Mouse (Mus musculus): ENCODE results near the gene Sars2. TPM values are rescaled to one million over a fixed set of nuclear protein-coding genes. Genes with fewer than 3 reads are reported as not detected.
A peak's percentile ranks its signal among the peaks of the same experiment; 100 is the strongest.

Gene Sars2
- polyA plus RNA-seq, 1 experiment, result 10.5 TPM

- H3K36me3 ChIP-seq (ENCODE audit: control insufficient read depth, insufficient read depth), result no peaks in the 10 kb centered on the region
- H3K4me3 ChIP-seq, result no peak overlapping the region
- no peak for TF ChIP-seq USF1 (IDR thresholded peaks at IDR 0.05; ENCODE audit: low read depth)
- TF ChIP-seq POLR2A (IDR thresholded peaks at IDR 0.05; ENCODE audit: insufficient read length, low read depth), result no peak
- H3ac ChIP-seq (ENCODE audit: control insufficient read depth, insufficient read length), result no peak overlapping the region
- no peaks in the 10 kb centered on the region for H3K79me2 ChIP-seq (ENCODE audit: control insufficient read depth, insufficient read depth)
- H3K27me3 ChIP-seq (ENCODE audit: control insufficient read depth, insufficient read depth, insufficient read length), result no peaks in the 10 kb centered on the region
- no peak overlapping the region for H3K4me2 ChIP-seq (ENCODE audit: low read depth)
These were observed 58.2 kb downstream of the Sars2 start for GRCm38 (mm10) chr7:28799994-28800393.

GRCm38 (mm10) chr7:28801451-28801850, 59.7 kb downstream of the Sars2 start:
- TF ChIP-seq POLR2AphosphoS2 (IDR thresholded peaks at IDR 0.05; ENCODE audit: insufficient read length, low read depth) (no peak), TCF3 (IDR thresholded peaks at IDR 0.05; ENCODE audit: insufficient read length, low read depth) (no peak), MYOG (IDR thresholded peaks at IDR 0.05; ENCODE audit: control insufficient read depth in 1 of 3, insufficient read depth in 1 of 3, insufficient read length in 2 of 3, low read depth in 2 of 3) (no peak), USF1 (IDR thresholded peaks at IDR 0.05; ENCODE audit: low read depth) (no peak), E2F4 (IDR thresholded peaks at IDR 0.05; ENCODE audit: insufficient read depth) (no peak), CEBPB (IDR thresholded peaks at IDR 0.05; ENCODE audit: insufficient read depth, poor library complexity, severe bottlenecking) (no peak), MAX (IDR thresholded peaks at IDR 0.05; ENCODE audit: low read depth) (no peak), MYOD1 (IDR thresholded peaks at IDR 0.05; ENCODE audit: control insufficient read depth in 1 of 3, insufficient read length in 2 of 3, low read depth in 2 of 3) (no peak), POLR2A (IDR thresholded peaks at IDR 0.05; ENCODE audit: insufficient read length, low read depth) (no peak), TCF12 (IDR thresholded peaks at IDR 0.05; ENCODE audit: insufficient read depth, poor library complexity, severe bottlenecking) (no peak), REST (IDR thresholded peaks at IDR 0.05; ENCODE audit: insufficient read depth, insufficient read length) (no peak), SRF (IDR thresholded peaks at IDR 0.05; ENCODE audit: control insufficient read depth, insufficient read length, low read depth) (no peak)
- H3K4me3 ChIP-seq, result no peak overlapping the region
- H3ac ChIP-seq (ENCODE audit: control insufficient read depth, insufficient read length), result no peak overlapping the region
- no peaks in the 10 kb centered on the region for H3K27me3 ChIP-seq (ENCODE audit: control insufficient read depth, insufficient read depth, insufficient read length)
- no peak overlapping the region for H3K4me2 ChIP-seq (ENCODE audit: low read depth)
- H3K79me2 ChIP-seq (ENCODE audit: control insufficient read depth, insufficient read depth), result no peaks in the 10 kb centered on the region
- H3K36me3 ChIP-seq (ENCODE audit: control insufficient read depth, insufficient read depth), result no peaks in the 10 kb centered on the region

DNA sequence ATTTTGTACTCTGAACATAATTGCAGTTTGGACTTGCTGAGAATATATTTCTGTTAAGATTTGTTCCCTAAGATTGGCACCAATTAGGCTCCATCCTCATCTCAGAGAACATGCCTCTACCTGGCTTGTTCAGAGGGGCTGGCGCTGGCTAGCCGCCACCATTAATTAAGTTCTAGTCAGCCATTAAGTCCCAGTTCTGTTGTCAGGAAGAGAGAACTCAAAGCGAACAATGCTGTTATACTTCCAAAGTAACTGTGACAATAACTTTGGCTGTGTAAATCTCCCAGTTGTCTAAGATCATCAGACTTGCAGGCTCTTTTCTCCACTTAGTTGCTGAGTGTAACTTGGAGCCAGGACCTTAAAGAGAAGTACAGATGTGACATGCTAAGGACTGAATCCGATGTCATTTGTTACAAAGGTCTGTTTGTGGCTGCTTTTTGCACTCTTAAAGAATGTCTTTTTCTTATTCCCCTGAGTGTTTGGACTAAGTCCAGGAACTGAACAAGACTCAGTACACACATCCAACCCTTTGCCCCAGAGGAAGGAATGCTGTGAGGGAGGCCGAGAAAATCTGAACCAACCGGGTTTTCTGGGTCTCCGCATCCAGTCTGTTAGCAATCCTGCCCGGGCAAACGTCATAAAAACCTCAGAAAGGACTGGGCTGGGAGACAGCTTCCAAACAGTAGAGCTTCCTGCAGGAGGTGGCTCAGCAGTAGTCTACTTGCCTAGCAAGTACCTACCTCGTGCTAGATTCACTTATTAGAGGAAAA, 60.3 kb downstream of the Sars2 start:
- Histone ChIP-seq H3K36me3 (ENCODE audit: control insufficient read depth, insufficient read depth) (no peaks in the 10 kb centered on the region), H3K4me3 (no peak overlapping the region), H3K27me3 (ENCODE audit: control insufficient read depth, insufficient read depth, insufficient read length) (no peaks in the 10 kb centered on the region), H3K79me2 (ENCODE audit: control insufficient read depth, insufficient read depth) (no peaks in the 10 kb centered on the region), H3ac (ENCODE audit: control insufficient read depth, insufficient read length) (no peak overlapping the region), H3K4me2 (ENCODE audit: low read depth) (peak overlapping the region; percentile 13)
- TF ChIP-seq MAX (IDR thresholded peaks at IDR 0.05; ENCODE audit: low read depth) (no peak), MYOD1 (IDR thresholded peaks at IDR 0.05; ENCODE audit: control insufficient read depth in 1 of 3, insufficient read length in 2 of 3, low read depth in 2 of 3) (no peak), E2F4 (IDR thresholded peaks at IDR 0.05; ENCODE audit: insufficient read depth) (no peak), POLR2AphosphoS2 (IDR thresholded peaks at IDR 0.05; ENCODE audit: insufficient read length, low read depth) (no peak), TCF3 (IDR thresholded peaks at IDR 0.05; ENCODE audit: insufficient read length, low read depth) (no peak), SRF (IDR thresholded peaks at IDR 0.05; ENCODE audit: control insufficient read depth, insufficient read length, low read depth) (no peak)

GRCm38 (mm10) chr7:28802846-28803588, 61.2 kb downstream of the Sars2 start:
- Histone ChIP-seq H3ac (ENCODE audit: control insufficient read depth, insufficient read length) (no peak overlapping the region), H3K4me2 (ENCODE audit: low read depth) (no peak overlapping the region), H3K36me3 (ENCODE audit: control insufficient read depth, insufficient read depth) (no peaks in the 10 kb centered on the region), H3K27me3 (ENCODE audit: control insufficient read depth, insufficient read depth, insufficient read length) (no peaks in the 10 kb centered on the region), H3K79me2 (ENCODE audit: control insufficient read depth, insufficient read depth) (no peaks in the 10 kb centered on the region), H3K4me3 (no peak overlapping the region)
- no peak for TF ChIP-seq MAX (IDR thresholded peaks at IDR 0.05; ENCODE audit: low read depth)
- TF ChIP-seq TCF12 (IDR thresholded peaks at IDR 0.05; ENCODE audit: insufficient read depth, poor library complexity, severe bottlenecking), result no peak
- TF ChIP-seq E2F4 (IDR thresholded peaks at IDR 0.05; ENCODE audit: insufficient read depth), result no peak
- TF ChIP-seq CEBPB (IDR thresholded peaks at IDR 0.05; ENCODE audit: insufficient read depth, poor library complexity, severe bottlenecking), result no peak
- TF ChIP-seq MYOG (IDR thresholded peaks at IDR 0.05; ENCODE audit: control insufficient read depth in 1 of 3, insufficient read depth in 1 of 3, insufficient read length in 2 of 3, low read depth in 2 of 3), result no peak
- no peak for TF ChIP-seq POLR2AphosphoS2 (IDR thresholded peaks at IDR 0.05; ENCODE audit: insufficient read length, low read depth)
- no peak for TF ChIP-seq POLR2A (IDR thresholded peaks at IDR 0.05; ENCODE audit: insufficient read length, low read depth)

Other genes with a start within 250 kb of the Sars2 start
- gene Ifnl2, start 231.5 kb upstream of the Sars2 start, polyA plus RNA-seq (2012; fragmentation: generic; extraction: Trizol), result not detected
- not detected for gene Ifnl3, start 219.2 kb upstream of the Sars2 start, polyA plus RNA-seq (2012; fragmentation: generic; extraction: Trizol)
- gene Sycn, start 201.1 kb upstream of the Sars2 start, polyA plus RNA-seq (2012; fragmentation: generic; extraction: Trizol), result not detected
- 0.07 TPM for gene Nccrp1, start 194.7 kb upstream of the Sars2 start, polyA plus RNA-seq (2012; fragmentation: generic; extraction: Trizol)
- gene Samd4b, start 143.8 kb upstream of the Sars2 start, polyA plus RNA-seq (2012; fragmentation: generic; extraction: Trizol), result 29.4 TPM
- gene Pak4, start 143.8 kb upstream of the Sars2 start, polyA plus RNA-seq (2012; fragmentation: generic; extraction: Trizol), result 27.5 TPM
- gene Acp7, start 110.7 kb upstream of the Sars2 start, polyA plus RNA-seq (2012; fragmentation: generic; extraction: Trizol), result not detected
- not detected for gene Fbxo27, start 49.1 kb upstream of the Sars2 start, polyA plus RNA-seq (2012; fragmentation: generic; extraction: Trizol)
- 33.1 TPM for gene Fbxo17, start 25.2 kb upstream of the Sars2 start, polyA plus RNA-seq (2012; fragmentation: generic; extraction: Trizol)
- gene Mrps12, start 172 bp upstream of the Sars2 start, polyA plus RNA-seq (2012; fragmentation: generic; extraction: Trizol), result 132 TPM
- not detected for gene Ccer2, start 14.2 kb downstream of the Sars2 start, polyA plus RNA-seq (2012; fragmentation: generic; extraction: Trizol)
- gene Sirt2, start 24.7 kb downstream of the Sars2 start, polyA plus RNA-seq (2012; fragmentation: generic; extraction: Trizol), result 100.0 TPM
- 59.3 TPM for gene Nfkbib, start 25.5 kb downstream of the Sars2 start, polyA plus RNA-seq (2012; fragmentation: generic; extraction: Trizol)
- gene Rinl, start 47.0 kb downstream of the Sars2 start, polyA plus RNA-seq (2012; fragmentation: generic; extraction: Trizol), result 0.12 TPM
- 230 TPM for gene Hnrnpl, start 66.5 kb downstream of the Sars2 start, polyA plus RNA-seq (2012; fragmentation: generic; extraction: Trizol)
- gene Ech1, start 83.2 kb downstream of the Sars2 start, polyA plus RNA-seq (2012; fragmentation: generic; extraction: Trizol), result 132 TPM
- 3.0 TPM for gene Lgals4, start 91.9 kb downstream of the Sars2 start, polyA plus RNA-seq (2012; fragmentation: generic; extraction: Trizol)
- gene Lgals7, start 121.9 kb downstream of the Sars2 start, polyA plus RNA-seq (2012; fragmentation: generic; extraction: Trizol), result 0.50 TPM
- 0.24 TPM for gene Capn12, start 139.4 kb downstream of the Sars2 start, polyA plus RNA-seq (2012; fragmentation: generic; extraction: Trizol)
- gene Actn4, start 220.3 kb downstream of the Sars2 start, polyA plus RNA-seq (2012; fragmentation: generic; extraction: Trizol), result 270 TPM
- 335 TPM for gene Eif3k, start 239.9 kb downstream of the Sars2 start, polyA plus RNA-seq (2012; fragmentation: generic; extraction: Trizol)
- 0.18 TPM for gene Map4k1, start 240.1 kb downstream of the Sars2 start, polyA plus RNA-seq (2012; fragmentation: generic; extraction: Trizol)

Measured in myocyte (in vitro differentiated cells).